17 mouse cellular contexts compared by ENCODE assay signal in the genomic region with DNA sequence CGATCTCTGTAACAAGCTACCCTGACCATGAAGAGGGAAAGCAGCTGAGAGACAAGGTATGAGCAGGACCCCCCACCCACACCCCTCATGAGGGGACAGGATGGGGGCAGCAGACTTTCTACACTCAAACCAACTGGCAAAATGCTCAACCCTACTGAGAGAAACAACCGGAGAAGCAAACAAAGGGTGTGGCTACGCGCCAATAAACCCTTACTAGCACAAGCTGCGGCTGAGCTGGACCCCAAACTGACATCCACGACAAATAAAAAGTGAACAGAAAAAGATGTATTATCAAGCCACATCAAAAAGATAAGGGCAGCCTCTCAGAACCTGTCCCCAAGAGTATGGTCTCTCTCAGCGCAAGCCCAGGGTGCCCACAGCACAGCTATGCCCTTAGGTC. TPM values are rescaled to one million over a fixed set of nuclear protein-coding genes. Genes with fewer than 3 reads are reported as not detected.
DNase-seq lines count a peak whose midpoint lies in the region; ATAC-seq and TF ChIP-seq lines count a peak whose summit lies in the region.
"Had no signal": no experiment of that assay in that cellular context is flagged by ENCODE, and none has a peak within 500 bp of the region (broad histone marks: within the 10 kb centered on the region; RNA-seq: fewer than 3 reads in every experiment).

No protein-coding gene starts in this region.

- TF ChIP-seq POLR2A in heart, adult 2 months (IDR thresholded peaks at IDR 0.05; ENCODE audit: insufficient read depth, low read depth, low read length), result no peak
- TF ChIP-seq POLR2A in liver, adult 2 months (IDR thresholded peaks at IDR 0.05; ENCODE audit: extremely low read depth, insufficient read depth, low read length), result no peak
- TF ChIP-seq POLR2A in spleen, adult 2 months (IDR thresholded peaks at IDR 0.05; ENCODE audit: low read depth, low read length), result no peak

- DNase-seq in heart, adult 2 months, result peak in 1 of 2 experiments; percentile 38
- no peak for DNase-seq in heart, postnatal 36 days
- DNase-seq in liver, adult 2 months (ENCODE audit: extremely low read depth, low read depth, low spot score), result no peak
- DNase-seq in liver, result no peak
- no peak for DNase-seq in spleen, adult 2 months (ENCODE audit: low read depth in 1 of 2, low spot score in 2 of 2)
- no peak for DNase-seq in spleen, postnatal 4 days (ENCODE audit: low spot score in 2 of 2)
- no peak for DNase-seq in forebrain, embryonic 11.5 days (ENCODE audit: low spot score)
- DNase-seq: cerebellum, adult 11-12 months; cerebellum, postnatal 25 days; embryo, embryonic 11 days; retina, postnatal 1 day had no signal

- ATAC-seq in forebrain, embryonic 11.5 days (replicated peaks; ENCODE audit: low FRiP score), result no peak
- ATAC-seq: intestine, embryonic 15.5 days had no signal

- no peak overlapping the region for H3K4me2 ChIP-seq in forebrain, embryonic 11.5 days (ENCODE audit: low read depth, low read length, severe bottlenecking)
- H3K4me2 ChIP-seq: embryonic facial prominence, embryonic 15.5 days; hindbrain, embryonic 14.5 days; intestine, embryonic 15.5 days; limb, embryonic 15.5 days; lung, embryonic 14.5 days had no signal

- no peak overlapping the region for H3K9ac ChIP-seq in heart, adult 2 months (ENCODE audit: low read depth, low read length)
- no peak overlapping the region for H3K9ac ChIP-seq in liver, adult 2 months (ENCODE audit: low read depth, low read length)
- no peak overlapping the region for H3K9ac ChIP-seq in forebrain, embryonic 11.5 days (ENCODE audit: low read length)
- H3K9ac ChIP-seq: embryonic facial prominence, embryonic 15.5 days; hindbrain, embryonic 14.5 days; intestine, embryonic 15.5 days; limb, embryonic 15.5 days; lung, embryonic 14.5 days had no signal

- no peak for TF ChIP-seq CTCF in heart, adult 2 months (IDR thresholded peaks at IDR 0.05)
- no peak for TF ChIP-seq CTCF in liver, adult 2 months (IDR thresholded peaks at IDR 0.05; ENCODE audit: low read depth, low read length)
- no peak for TF ChIP-seq CTCF in spleen, adult 2 months (IDR thresholded peaks at IDR 0.05; ENCODE audit: extremely low read depth, insufficient read depth, insufficient read length, insufficient replicate concordance)

- intact Hi-C loops in heart, adult 2 months (cut with DNase I), result loop anchor here (2.0 kb wide), 1 partner anchor 33 kb away; a partner anchor contains a TSS
- intact Hi-C loops in heart, postnatal 36 days (cut with DNase I), result loop anchor here (2.0 kb wide), 1 partner anchor 33 kb away; a partner anchor contains a TSS

- H3K27me3 ChIP-seq in heart, adult 2 months (ENCODE audit: control insufficient read depth, insufficient read depth, low read length), result no peaks in the 10 kb centered on the region
- H3K27me3 ChIP-seq in liver, adult 2 months (ENCODE audit: control insufficient read depth, insufficient read depth, low read length), result no peaks in the 10 kb centered on the region
- no peaks in the 10 kb centered on the region for H3K27me3 ChIP-seq in spleen, adult 2 months (ENCODE audit: control insufficient read depth, insufficient read depth, low read length)
- peaks cover 6% of the 10 kb centered on the region; the same call in 1 of the 2 replicates for H3K27me3 ChIP-seq in forebrain, embryonic 11.5 days (ENCODE audit: control insufficient read depth, insufficient read depth, low read length)

- no peaks in the 10 kb centered on the region for H3K9me3 ChIP-seq in forebrain, embryonic 11.5 days (ENCODE audit: control insufficient read depth, low read length)
- H3K9me3 ChIP-seq: embryonic facial prominence, embryonic 15.5 days; intestine, embryonic 15.5 days; limb, embryonic 15.5 days had no signal

- TF ChIP-seq EP300 in heart, adult 2 months (IDR thresholded peaks at IDR 0.05; ENCODE audit: insufficient read depth, low read depth, low read length), result no peak

- H3K79me2 ChIP-seq in heart, adult 2 months (replicated peaks; ENCODE audit: control insufficient read depth, insufficient read depth, low read length), result no peaks in the 10 kb centered on the region; the same call in 1 of the 2 replicates
- peaks cover 6% of the 10 kb centered on the region; the same call in 1 of the 2 replicates for H3K79me2 ChIP-seq in liver, adult 2 months (ENCODE audit: control insufficient read depth, insufficient read depth, low read length)

- no peak overlapping the region for H3K4me3 ChIP-seq in heart, adult 2 months
- no peak overlapping the region for H3K4me3 ChIP-seq in liver, adult 2 months (ENCODE audit: insufficient read depth, low read depth, low read length)
- H3K4me3 ChIP-seq in spleen, adult 2 months (ENCODE audit: extremely low read depth, insufficient read depth, insufficient read length), result no peak overlapping the region
- no peak overlapping the region for H3K4me3 ChIP-seq in forebrain, embryonic 11.5 days (ENCODE audit: low read depth, low read length)
- H3K4me3 ChIP-seq: embryonic facial prominence, embryonic 15.5 days; intestine, embryonic 15.5 days; limb, embryonic 15.5 days had no signal

- 58% methylated on average over 7 of the region's 7 CpGs for WGBS in heart, adult 2 months
- 62% methylated on average over 7 of the region's 7 CpGs for WGBS in liver, adult 2 months
- WGBS in spleen, adult 2 months, result 41% methylated on average over 7 of the region's 7 CpGs
- WGBS in forebrain, embryonic 11.5 days, result 82% methylated on average over 7 of the region's 7 CpGs

- H3K27ac ChIP-seq in heart, adult 2 months, result peak overlapping the region; percentile 81
- H3K27ac ChIP-seq in liver, adult 2 months (replicated peaks; ENCODE audit: insufficient read depth, low read depth, low read length), result peak overlapping the region; percentile 43
- H3K27ac ChIP-seq in spleen, adult 2 months (ENCODE audit: insufficient read depth, low read length), result peak overlapping the region; percentile 44
- no peak overlapping the region for H3K27ac ChIP-seq in forebrain, embryonic 11.5 days (ENCODE audit: low read depth, low read length)
- H3K27ac ChIP-seq: embryonic facial prominence, embryonic 15.5 days; hindbrain, embryonic 14.5 days; intestine, embryonic 15.5 days; limb, embryonic 15.5 days; stomach, postnatal 0 days had no signal

- peaks cover 19% of the 10 kb centered on the region for H3K4me1 ChIP-seq in heart, adult 2 months (ENCODE audit: control insufficient read depth, insufficient read depth, low read length)
- peaks cover 7% of the 10 kb centered on the region; the same call in 1 of the 2 replicates for H3K4me1 ChIP-seq in liver, adult 2 months (ENCODE audit: control insufficient read depth, insufficient read depth, low read length)
- peaks cover 25% of the 10 kb centered on the region; the same call in 1 of the 2 replicates for H3K4me1 ChIP-seq in spleen, adult 2 months (ENCODE audit: control insufficient read depth, insufficient read depth, insufficient read length)
- no peaks in the 10 kb centered on the region for H3K4me1 ChIP-seq in forebrain, embryonic 11.5 days (replicated peaks; ENCODE audit: control insufficient read depth, insufficient read depth, low read length)

- peaks cover 2% of the 10 kb centered on the region; the same call in 1 of the 2 replicates for H3K36me3 ChIP-seq in heart, adult 2 months (ENCODE audit: control insufficient read depth, insufficient read depth, low read length)
- H3K36me3 ChIP-seq in liver, adult 2 months (ENCODE audit: control insufficient read depth, insufficient read depth, low read length), result peaks cover 30% of the 10 kb centered on the region; the same call in 1 of the 2 replicates
- H3K36me3 ChIP-seq in spleen, adult 2 months (ENCODE audit: control insufficient read depth, insufficient read depth, low read length), result peaks cover 23% of the 10 kb centered on the region
- H3K36me3 ChIP-seq in forebrain, embryonic 11.5 days (ENCODE audit: control insufficient read depth, insufficient read depth, low read length), result no peaks in the 10 kb centered on the region

RNA-seq across cellular contexts. Expression of a gene that starts 32.3 kb away (rescaled TPM):
- 10 to 100 TPM; 17.3 to 18.6 TPM for total RNA-seq in heart, adult 2 months (2021)
- polyA plus RNA-seq in heart, adult 2 months (2012; rRNA removed), result 23.6 and 25.7 TPM in 2 replicates
- 10 to 100 TPM; 19.8 to 21.2 TPM for total RNA-seq in heart, postnatal 36 days (2021)
- total RNA-seq in liver, adult 2 months (2014; rRNA removed), result 7.0 and 12.1 TPM in 2 replicates
- polyA plus RNA-seq in liver, adult 2 months (2012; rRNA removed), result 8.1 and 8.4 TPM in 2 replicates
- 41.7 and 63.0 TPM in 2 replicates for polyA plus RNA-seq in spleen, adult 2 months (2012; rRNA removed)
- polyA plus RNA-seq in forebrain, embryonic 11.5 days (2014; fragmentation: Nextera tagmentation; extraction: Ambion mirVana), result 2.0 TPM in 2 replicates

RNA-seq across cellular contexts. Expression of a gene that starts 52.6 kb away (rescaled TPM):
- 10 to 100 TPM; 26.5 to 29.1 TPM for total RNA-seq in heart, adult 2 months (2021)
- polyA plus RNA-seq in heart, adult 2 months (2012; rRNA removed), result 6.8 and 7.8 TPM in 2 replicates
- total RNA-seq in heart, postnatal 36 days (2021), result 10 to 100 TPM; 24.3 to 24.7 TPM
- 8.7 and 11.7 TPM in 2 replicates for total RNA-seq in liver, adult 2 months (2014; rRNA removed)
- polyA plus RNA-seq in liver, adult 2 months (2012; rRNA removed), result 6.2 and 6.6 TPM in 2 replicates
- polyA plus RNA-seq in spleen, adult 2 months (2012; rRNA removed), result 3.3 and 4.2 TPM in 2 replicates
- polyA plus RNA-seq in forebrain, embryonic 11.5 days (2014; fragmentation: Nextera tagmentation; extraction: Ambion mirVana), result 6.8 and 8.6 TPM in 2 replicates
